Mouse (Mus musculus): ENCODE results near the gene Gm21616.
"Not testable (repeated sequence)": the region's sequence is repeated elsewhere in the genome, so short reads cannot be mapped to it uniquely, and the experiment has no call there.

The Gm21616 gene

GRCm38 (mm10) chrX:125435242-125435641, at the start of gene Gm21616:
Gene Gm21616, plus strand, starts transcription at chrX:125435542.
- not testable (repeated sequence) for DNase-seq (ENCODE audit: low spot score in 2 of 2)

All from spleen, postnatal 14 days (tissue).